Mouse (Mus musculus): ENCODE data around the gene Olfm2. TPM values are rescaled to one million over a fixed set of nuclear protein-coding genes. Genes with fewer than 3 reads are reported as not detected.

Gene Olfm2
- polyA plus RNA-seq, 1 experiment, result 202 TPM

- Histone ChIP-seq H3K4me3 (ENCODE audit: insufficient read depth, low read length) (no peak overlapping the region), H3K4me1 (ENCODE audit: control insufficient read depth, insufficient read depth, low read length) (no peaks in the 10 kb centered on the region), H3K27ac (ENCODE audit: insufficient read depth, low read length) (no peak overlapping the region)
- TF ChIP-seq POLR2A (IDR thresholded peaks at IDR 0.05; ENCODE audit: extremely low read depth, insufficient read depth, low read length), result no peak
Measured at GRCm38 (mm10) chr9:20762197-20762961, 16.2 kb upstream of the Olfm2 start.

DNA sequence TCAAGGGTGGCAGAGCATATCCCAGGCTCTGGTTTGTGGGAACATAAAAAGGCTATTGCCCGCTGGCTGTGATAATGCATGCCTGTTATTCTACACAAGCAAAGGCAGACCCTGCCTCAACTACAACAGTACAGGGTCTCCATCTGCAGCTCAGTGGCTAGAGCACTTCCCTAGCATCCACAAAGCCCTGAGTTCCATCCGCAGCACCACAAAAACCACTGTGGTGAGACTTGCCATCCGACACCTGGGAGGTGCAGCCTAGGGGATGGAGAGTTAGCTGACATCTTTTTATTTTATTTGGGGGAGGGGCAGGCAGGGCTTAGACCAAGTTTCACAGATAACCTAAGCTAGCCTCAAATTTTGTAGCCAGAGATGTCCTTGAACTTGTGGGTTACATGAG lies 15.2 kb upstream of the Olfm2 start:
- H3K4me1 ChIP-seq (ENCODE audit: control insufficient read depth, insufficient read depth, low read length), result no peaks in the 10 kb centered on the region
- no peak overlapping the region for H3K4me3 ChIP-seq (ENCODE audit: insufficient read depth, low read length)
- TF ChIP-seq CTCF (IDR thresholded peaks at IDR 0.05; ENCODE audit: extremely low read depth, insufficient read depth, low read length) (no peak), POLR2A (IDR thresholded peaks at IDR 0.05; ENCODE audit: extremely low read depth, insufficient read depth, low read length) (no peak)
- no peak overlapping the region for H3K27ac ChIP-seq (ENCODE audit: insufficient read depth, low read length)

DNA sequence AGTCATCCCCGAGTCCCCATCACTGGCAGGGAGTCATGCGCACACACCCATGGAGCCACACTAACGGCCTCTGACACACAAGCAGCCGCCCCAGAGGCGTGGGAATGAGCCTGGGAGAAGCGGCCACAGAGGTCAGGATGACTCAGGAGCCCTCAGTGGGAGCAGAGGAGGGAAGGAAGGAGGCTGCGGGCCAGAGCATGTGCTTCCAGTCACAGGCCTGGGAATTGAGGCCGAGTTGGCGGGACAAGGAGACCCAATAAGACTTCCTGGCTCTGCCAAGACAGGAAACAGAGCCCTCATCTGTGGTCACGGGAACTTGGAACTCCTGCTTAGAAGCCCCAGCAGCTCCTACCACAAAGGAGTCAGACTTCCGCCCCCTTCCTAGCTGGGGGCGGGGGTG lies 14.7 kb upstream of the Olfm2 start:
- no peaks in the 10 kb centered on the region for H3K4me1 ChIP-seq (ENCODE audit: control insufficient read depth, insufficient read depth, low read length)
- no peak overlapping the region for H3K27ac ChIP-seq (ENCODE audit: insufficient read depth, low read length)
- TF ChIP-seq POLR2A (IDR thresholded peaks at IDR 0.05; ENCODE audit: extremely low read depth, insufficient read depth, low read length), result no peak
- no peak overlapping the region for H3K4me3 ChIP-seq (ENCODE audit: insufficient read depth, low read length)

DNA sequence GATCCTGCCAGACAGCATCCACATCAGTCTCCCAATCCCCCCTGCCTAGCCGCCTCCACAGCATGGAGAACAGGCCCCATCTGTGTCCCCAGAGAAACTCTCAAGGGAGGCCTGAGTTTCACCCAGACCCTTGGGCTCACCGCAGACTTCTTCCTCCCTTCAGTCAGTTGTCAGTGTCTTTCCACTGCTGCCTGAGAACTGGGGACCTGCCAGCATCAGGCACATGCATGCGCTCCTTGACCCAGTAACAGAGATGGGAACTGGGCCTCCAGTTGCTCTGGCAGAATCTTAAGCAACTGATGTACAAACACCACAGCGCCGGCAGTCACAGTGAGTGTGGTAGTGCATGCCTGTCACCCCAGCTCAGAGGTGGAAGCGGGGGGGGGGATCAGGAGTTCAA lies 12.7 kb upstream of the Olfm2 start:
- no peak for TF ChIP-seq POLR2A (IDR thresholded peaks at IDR 0.05; ENCODE audit: extremely low read depth, insufficient read depth, low read length)
- no peak for TF ChIP-seq CTCF (IDR thresholded peaks at IDR 0.05; ENCODE audit: extremely low read depth, insufficient read depth, low read length)
- no peak overlapping the region for H3K27ac ChIP-seq (ENCODE audit: insufficient read depth, low read length)
- no peak overlapping the region for H3K4me3 ChIP-seq (ENCODE audit: insufficient read depth, low read length)
- no peaks in the 10 kb centered on the region for H3K4me1 ChIP-seq (ENCODE audit: control insufficient read depth, insufficient read depth, low read length)

DNA sequence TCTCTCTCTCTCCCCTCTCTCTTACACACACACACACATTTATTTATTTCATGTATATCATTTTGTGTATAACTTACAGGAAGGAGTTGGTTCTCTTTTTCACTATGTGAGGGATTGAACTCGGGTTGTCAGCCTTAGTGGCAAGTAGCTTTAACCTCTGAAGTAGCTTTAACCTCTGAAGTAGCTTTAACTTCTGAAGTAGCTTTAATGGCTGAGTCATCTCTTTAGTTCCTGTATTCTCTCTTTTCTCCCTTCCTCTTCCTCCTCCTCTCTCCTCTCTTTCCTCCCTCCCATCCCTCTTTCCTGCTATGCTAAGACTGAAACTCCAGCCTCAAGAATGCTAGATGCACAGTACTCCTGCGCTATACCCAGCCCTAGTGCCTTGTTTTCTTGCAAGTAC lies 12.1 kb upstream of the Olfm2 start:
- Histone ChIP-seq H3K4me3 (ENCODE audit: insufficient read depth, low read length) (no peak overlapping the region), H3K4me1 (ENCODE audit: control insufficient read depth, insufficient read depth, low read length) (no peaks in the 10 kb centered on the region), H3K27ac (ENCODE audit: insufficient read depth, low read length) (no peak overlapping the region)
- TF ChIP-seq POLR2A (IDR thresholded peaks at IDR 0.05; ENCODE audit: extremely low read depth, insufficient read depth, low read length) (no peak), CTCF (IDR thresholded peaks at IDR 0.05; ENCODE audit: extremely low read depth, insufficient read depth, low read length) (no peak)

DNA sequence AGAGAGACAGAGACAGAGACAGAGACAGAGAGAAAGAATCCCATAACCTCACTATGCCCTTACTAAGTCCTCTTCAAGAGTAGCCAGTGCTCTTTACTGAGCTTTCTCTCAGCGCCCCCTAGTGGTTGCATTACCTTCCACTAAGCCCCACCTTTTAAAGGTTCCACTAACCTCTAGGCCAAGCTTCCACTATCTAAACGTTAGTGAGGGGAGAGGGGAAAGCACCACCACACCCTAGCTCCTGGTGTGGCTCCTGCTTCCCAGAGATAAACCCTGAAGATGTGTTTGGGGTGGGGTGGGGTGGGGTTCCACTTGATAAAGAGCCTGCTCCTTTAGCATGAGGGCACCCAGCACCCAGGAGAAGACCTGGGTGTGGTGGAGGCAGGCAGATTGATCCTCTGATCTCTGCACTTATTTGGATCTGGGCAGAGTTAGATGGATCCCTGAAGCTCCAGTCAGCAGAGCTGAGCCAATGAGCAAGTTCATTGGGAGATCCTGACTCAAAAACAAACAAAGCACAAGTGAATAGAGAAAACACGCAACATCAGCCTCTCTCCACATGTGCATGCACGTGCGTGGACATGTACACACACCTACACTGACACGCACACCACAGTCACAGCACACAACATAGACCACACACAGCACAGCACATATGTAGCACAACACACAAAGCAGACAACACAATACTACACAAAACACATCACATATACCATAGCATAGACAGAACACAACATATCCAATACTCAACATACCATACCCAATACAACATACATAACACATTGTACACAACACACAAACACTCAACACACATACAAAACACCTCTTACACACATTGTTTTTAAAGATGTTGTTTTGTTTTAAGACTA lies 11.2 kb upstream of the Olfm2 start:
- Histone ChIP-seq H3K4me3 (ENCODE audit: insufficient read depth, low read length) (no peak overlapping the region), H3K4me1 (ENCODE audit: control insufficient read depth, insufficient read depth, low read length) (no peaks in the 10 kb centered on the region), H3K27ac (ENCODE audit: insufficient read depth, low read length) (no peak overlapping the region)
- TF ChIP-seq CTCF (IDR thresholded peaks at IDR 0.05; ENCODE audit: extremely low read depth, insufficient read depth, low read length) (peak; percentile 44), POLR2A (IDR thresholded peaks at IDR 0.05; ENCODE audit: extremely low read depth, insufficient read depth, low read length) (no peak)

DNA sequence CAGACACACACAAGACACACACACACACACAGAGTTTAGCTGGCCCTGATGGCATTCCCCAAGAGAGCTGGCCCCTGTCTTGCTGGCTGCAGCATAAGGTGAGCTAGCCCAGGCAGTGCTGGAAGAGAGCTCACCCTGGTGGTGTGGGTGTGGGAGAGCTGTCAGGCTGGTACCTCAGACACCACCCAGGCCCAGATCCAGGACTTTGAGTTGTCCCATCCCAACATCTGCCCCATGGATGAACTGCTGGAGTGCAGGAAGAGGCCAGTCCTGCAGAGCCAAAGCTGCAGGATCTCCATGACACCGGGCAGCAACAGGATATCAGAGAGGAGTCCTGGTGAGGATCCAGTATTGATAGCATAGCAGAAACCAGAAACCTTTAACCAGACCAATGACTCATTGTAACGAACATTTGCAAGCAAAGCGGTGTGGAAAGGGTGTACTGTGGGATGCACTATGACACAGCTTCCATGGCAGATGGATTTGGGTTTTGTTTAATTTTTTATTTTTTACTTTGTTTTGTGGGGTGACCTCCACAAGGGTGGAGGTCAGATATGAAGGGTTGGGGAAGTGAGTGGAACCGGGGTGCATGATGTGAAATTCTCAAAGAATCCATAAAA lies 10.0 kb upstream of the Olfm2 start:
- Histone ChIP-seq H3K27ac (ENCODE audit: insufficient read depth, low read length) (no peak overlapping the region), H3K4me1 (ENCODE audit: control insufficient read depth, insufficient read depth, low read length) (peaks cover 1% of the 10 kb centered on the region; the same call in 1 of the 2 replicates), H3K4me3 (ENCODE audit: insufficient read depth, low read length) (no peak overlapping the region)
- TF ChIP-seq CTCF (IDR thresholded peaks at IDR 0.05; ENCODE audit: extremely low read depth, insufficient read depth, low read length) (no peak), POLR2A (IDR thresholded peaks at IDR 0.05; ENCODE audit: extremely low read depth, insufficient read depth, low read length) (no peak)

- no peak overlapping the region for H3K4me3 ChIP-seq (ENCODE audit: insufficient read depth, low read length)
- TF ChIP-seq POLR2A (IDR thresholded peaks at IDR 0.05; ENCODE audit: extremely low read depth, insufficient read depth, low read length) (no peak), CTCF (IDR thresholded peaks at IDR 0.05; ENCODE audit: extremely low read depth, insufficient read depth, low read length) (no peak)
- no peak overlapping the region for H3K27ac ChIP-seq (ENCODE audit: insufficient read depth, low read length)
- H3K4me1 ChIP-seq (ENCODE audit: control insufficient read depth, insufficient read depth, low read length), result peaks cover 1% of the 10 kb centered on the region; the same call in 1 of the 2 replicates
Measured at GRCm38 (mm10) chr9:20754335-20754734, 8.2 kb upstream of the Olfm2 start.

GRCm38 (mm10) chr9:20751477-20752029 lies 5.4 kb upstream of the Olfm2 start:
- TF ChIP-seq POLR2A (IDR thresholded peaks at IDR 0.05; ENCODE audit: extremely low read depth, insufficient read depth, low read length) (no peak), CTCF (IDR thresholded peaks at IDR 0.05; ENCODE audit: extremely low read depth, insufficient read depth, low read length) (no peak)
- H3K4me3 ChIP-seq (ENCODE audit: insufficient read depth, low read length), result no peak overlapping the region
- H3K4me1 ChIP-seq (ENCODE audit: control insufficient read depth, insufficient read depth, low read length), result peaks cover 1% of the 10 kb centered on the region; the same call in 1 of the 2 replicates
- no peak overlapping the region for H3K27ac ChIP-seq (ENCODE audit: insufficient read depth, low read length)

Data from cortical plate, adult 2 months (tissue).